Mouse (Mus musculus) intestine, postnatal 0 days (tissue): Measurements from ENCODE around the gene Prpf4b. TPM values are rescaled to one million over a fixed set of nuclear protein-coding genes. Genes with fewer than 3 reads are reported as not detected.
"Not testable (repeated sequence)": the region's sequence is repeated elsewhere in the genome, so short reads cannot be mapped to it uniquely, and the experiment has no call there.

ENCODE experiments used
- ATAC-seq: fragments of 200-750 bp; cut with Nextera tagmentation; 2 replicates; pipeline ENCODE4 v1.8.0; 2017; ENCODE audit warnings: mild to moderate bottlenecking, moderate TSS enrichment, moderate library complexity
- H3K27ac ChIP-seq: fragments of 300-500 bp; sonication (generic); 2 replicates; pipeline ENCODE4 v1.5.1; 2014; ENCODE audit warnings: mild to moderate bottlenecking, low read depth, low read length, moderate library complexity
- H3K27me3 ChIP-seq: fragments of 300-500 bp; sonication (generic); replicated peaks from 2 replicates; pipeline ENCODE4 v1.6.1; 2014; ENCODE audit warnings: low read length, mixed read lengths; ENCODE audit not compliant: control insufficient read depth, insufficient read depth
- H3K36me3 ChIP-seq: fragments of 300-500 bp; sonication (generic); 2 replicates; pipeline ENCODE4 v1.6.1; 2014; ENCODE audit warnings: mild to moderate bottlenecking, moderate library complexity; ENCODE audit not compliant: control insufficient read depth, insufficient read depth
- H3K4me1 ChIP-seq: fragments of 300-500 bp; sonication (generic); replicated peaks from 2 replicates; pipeline ENCODE4 v1.6.1; 2014; ENCODE audit warnings: antibody characterized with exemption, low read length, mixed read lengths; ENCODE audit not compliant: control insufficient read depth, insufficient read depth
- H3K4me2 ChIP-seq: fragments of 300-500 bp; sonication (generic); replicated peaks from 2 replicates; pipeline ENCODE4 v1.6.1; 2014; ENCODE audit warnings: low read depth, mild to moderate bottlenecking, moderate library complexity
- H3K4me3 ChIP-seq: fragments of 300-500 bp; sonication (generic); 2 replicates; pipeline ENCODE4 v1.5.1; 2014; ENCODE audit warnings: low read depth, low read length
- H3K9ac ChIP-seq: fragments of 300-500 bp; sonication (generic); 2 replicates; pipeline ENCODE4 v1.6.1; 2014; ENCODE audit warnings: mild to moderate bottlenecking, low read depth, low read length
- H3K9me3 ChIP-seq: fragments of 300-500 bp; sonication (generic); 2 replicates; pipeline ENCODE4 v1.6.1; 2016; ENCODE audit warnings: mixed run types; ENCODE audit not compliant: control insufficient read depth
- CTCF ChIP-seq: sonication (generic); IDR thresholded peaks from 2 replicates; pipeline ENCODE4 v1.5.1; 2016; ENCODE audit warnings: low read depth, mild to moderate bottlenecking, control low read depth, antibody characterized with exemption, moderate library complexity
- WGBS: fragments of 180-500 bp; shearing (Covaris S2); extraction: QIAGEN DNeasy Blood & Tissue Kit; methylation state at CpG from one replicate; pipeline ENCODE4 v1.1.7; 2014; 5-methylcytosine and 5-hydroxymethylcytosine counted together
- polyA plus RNA-seq: library from polyadenylated mRNA; unstranded; fragments of >200 nt; fragmentation: Nextera tagmentation; extraction: Ambion mirVana; gene quantifications from 2 replicates; pipeline ENCODE4 v1.2.1, GENCODE M21; 2015

Gene Prpf4b
- polyA plus RNA-seq, 1 experiment from 2014 or later = 44.2 TPM

GRCm38 (mm10) chr13:34851191-34851784 lies 23.8 kb upstream of the Prpf4b start:
- no peak for TF ChIP-seq CTCF
- no peaks in the 10 kb centered on the region for H3K27me3 ChIP-seq
- H3K9ac ChIP-seq = no peak overlapping the region
- 83% methylated on average over 5 of the region's 5 CpGs for WGBS
- H3K4me2 ChIP-seq = no peak overlapping the region
- H3K9me3 ChIP-seq = peaks cover 27% of the 10 kb centered on the region
- no peak overlapping the region for H3K27ac ChIP-seq
- ATAC-seq = no peak
- no peaks in the 10 kb centered on the region for H3K4me1 ChIP-seq
- H3K36me3 ChIP-seq = no peaks in the 10 kb centered on the region
- H3K4me3 ChIP-seq = no peak overlapping the region

- 32% methylated on average over 2 of the region's 2 CpGs for WGBS
- H3K36me3 ChIP-seq = no peaks in the 10 kb centered on the region
These were observed 17.6 kb upstream of the Prpf4b start for GRCm38 (mm10) chr13:34857526-34857925.

GRCm38 (mm10) chr13:34859406-34859805 lies 15.7 kb upstream of the Prpf4b start:
- Histone ChIP-seq H3K9ac (no peak overlapping the region), H3K27ac (no peak overlapping the region), H3K27me3 (no peaks in the 10 kb centered on the region), H3K36me3 (no peaks in the 10 kb centered on the region), H3K4me2 (no peak overlapping the region), H3K9me3 (peaks cover 13% of the 10 kb centered on the region), H3K4me1 (no peaks in the 10 kb centered on the region), H3K4me3 (no peak overlapping the region)
- 78% methylated on average over 5 of the region's 5 CpGs for WGBS
- TF ChIP-seq CTCF = no peak
- ATAC-seq = no peak

More at GRCm38 (mm10) chr13:34857526-34857925, 17.6 kb upstream of the Prpf4b start:
- Histone ChIP-seq H3K4me1 (no peaks in the 10 kb centered on the region), H3K4me3 (no peak overlapping the region), H3K9ac (no peak overlapping the region), H3K27me3 (no peaks in the 10 kb centered on the region), H3K9me3 (peaks cover 27% of the 10 kb centered on the region), H3K27ac (no peak overlapping the region), H3K4me2 (no peak overlapping the region)
- ATAC-seq = no peak
- TF ChIP-seq CTCF = peak; percentile 64

DNA sequence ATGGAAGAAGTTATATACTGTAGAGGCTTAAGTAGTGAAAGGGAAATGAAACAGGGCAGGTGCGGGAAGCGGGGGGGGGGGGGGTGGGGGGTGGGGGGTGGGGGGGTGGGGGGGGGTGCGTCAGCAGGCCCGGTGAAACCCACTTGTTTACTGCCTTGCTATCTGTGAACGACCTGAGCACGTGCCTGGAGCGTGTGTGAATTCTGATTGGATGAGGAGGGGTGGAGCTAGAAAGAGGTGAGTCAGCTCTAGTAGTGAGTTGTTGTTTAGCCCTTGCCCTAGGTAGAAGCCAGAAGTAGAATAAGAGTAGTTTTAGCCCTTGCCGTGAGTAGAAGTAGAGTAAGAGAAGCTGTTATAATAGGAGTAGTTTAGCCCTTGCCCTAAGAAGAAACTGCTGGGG lies 13.9 kb upstream of the Prpf4b start:
- H3K4me3 ChIP-seq, H3K4me1 ChIP-seq, ATAC-seq, H3K4me2 ChIP-seq, H3K36me3 ChIP-seq, H3K9me3 ChIP-seq, H3K27ac ChIP-seq, H3K27me3 ChIP-seq, H3K9ac ChIP-seq: not testable (repeated sequence)
- 30% methylated on average over 7 of the region's 8 CpGs for WGBS

DNA sequence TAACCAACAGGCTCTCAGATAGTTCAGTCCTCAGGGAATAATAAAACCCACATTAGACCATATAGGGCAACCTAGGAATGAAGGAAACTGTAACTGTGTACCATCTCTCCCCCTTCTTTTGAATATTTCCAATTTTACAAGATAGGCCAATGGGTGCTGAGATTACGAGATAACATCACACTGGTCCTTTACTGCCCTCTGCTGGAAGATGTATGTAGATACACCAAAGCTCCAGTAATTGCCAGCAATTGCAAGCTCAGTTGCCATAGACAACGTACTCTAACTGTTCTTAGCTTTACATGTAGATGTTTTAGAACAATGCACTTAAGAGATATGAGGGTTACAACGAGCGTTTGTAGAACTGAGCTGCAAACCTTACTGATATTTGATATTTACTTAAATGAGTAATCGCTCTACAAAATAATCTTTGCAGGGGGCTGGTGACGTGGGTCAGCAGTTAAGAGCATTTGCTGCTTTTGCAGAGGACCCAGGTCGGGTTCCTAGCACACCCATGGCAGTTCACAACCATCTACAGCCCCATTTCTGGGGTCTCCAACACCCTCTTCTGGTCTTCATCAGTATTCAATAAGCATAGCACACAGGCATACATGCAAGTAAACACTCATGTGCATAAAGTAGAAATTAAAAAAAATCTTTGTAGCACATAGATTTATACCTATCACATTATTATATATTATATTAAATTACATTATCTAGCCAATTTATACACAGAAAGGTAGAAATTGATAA lies 10.5 kb upstream of the Prpf4b start:
- no peak for ATAC-seq
- no peak overlapping the region for H3K4me2 ChIP-seq
- H3K27me3 ChIP-seq = no peaks in the 10 kb centered on the region
- H3K4me1 ChIP-seq = no peaks in the 10 kb centered on the region
- 40% methylated on average over 7 of the region's 7 CpGs for WGBS
- H3K9ac ChIP-seq = no peak overlapping the region
- H3K9me3 ChIP-seq = no peaks in the 10 kb centered on the region
- H3K27ac ChIP-seq = no peak overlapping the region
- H3K36me3 ChIP-seq = no peaks in the 10 kb centered on the region
- TF ChIP-seq CTCF = peak; percentile 97
- H3K4me3 ChIP-seq = no peak overlapping the region

DNA sequence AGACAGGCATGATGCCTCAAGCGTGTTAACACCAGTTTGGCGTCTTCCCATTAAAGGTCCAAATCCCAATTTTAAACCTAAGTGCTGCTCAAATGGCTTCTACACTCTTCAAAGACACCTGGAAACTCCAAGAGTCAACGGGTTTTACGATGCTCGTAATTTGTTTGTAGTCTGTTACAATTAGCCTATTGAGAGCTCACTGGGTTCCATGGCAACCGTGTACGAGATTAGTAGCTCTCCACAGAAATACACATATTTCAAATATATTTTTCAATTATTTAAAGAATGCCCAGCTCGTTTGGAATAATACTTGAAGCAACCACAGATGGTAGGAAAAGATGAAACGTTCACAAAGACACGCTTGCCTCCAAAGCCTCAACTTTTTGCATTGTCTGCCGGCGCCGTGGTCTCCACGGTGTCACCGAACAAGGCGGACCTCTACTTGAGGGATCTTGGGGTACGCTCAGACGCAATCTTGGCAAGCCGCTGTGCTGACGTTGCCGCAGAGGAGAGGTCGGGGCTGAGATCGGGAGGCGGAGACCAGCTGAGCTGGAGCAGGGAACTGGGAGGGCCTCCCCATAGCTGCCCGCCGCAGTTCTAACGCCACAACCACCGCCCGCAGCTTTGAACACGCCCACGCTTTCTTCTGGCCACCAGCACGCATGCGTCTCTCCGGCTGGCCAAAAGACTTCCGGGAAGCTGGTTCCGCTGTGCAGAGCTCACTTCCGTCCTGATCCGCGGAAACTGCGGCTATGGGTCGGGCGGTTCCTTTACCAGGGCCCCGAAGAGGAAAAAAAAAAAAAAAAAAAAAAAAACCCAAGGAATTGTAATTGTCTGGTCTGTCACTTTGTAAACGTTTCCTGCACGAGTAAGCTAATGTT lies 1.1 kb upstream of the Prpf4b start:
- peak overlapping the region; percentile 71 for H3K4me2 ChIP-seq
- H3K27me3 ChIP-seq = no peaks in the 10 kb centered on the region
- peak overlapping the region; percentile 96 for H3K4me3 ChIP-seq
- no peak for TF ChIP-seq CTCF
- no peaks in the 10 kb centered on the region for H3K36me3 ChIP-seq
- peak overlapping the region; percentile 98; the same call in 1 of the 2 replicates for H3K9ac ChIP-seq
- peaks cover 7% of the 10 kb centered on the region; the same call in 1 of the 2 replicates for H3K4me1 ChIP-seq
- WGBS = 2% methylated on average over 45 of the region's 45 CpGs
- ATAC-seq = peak; percentile 89
- peak overlapping the region; percentile 98 for H3K27ac ChIP-seq
- no peaks in the 10 kb centered on the region for H3K9me3 ChIP-seq

DNA sequence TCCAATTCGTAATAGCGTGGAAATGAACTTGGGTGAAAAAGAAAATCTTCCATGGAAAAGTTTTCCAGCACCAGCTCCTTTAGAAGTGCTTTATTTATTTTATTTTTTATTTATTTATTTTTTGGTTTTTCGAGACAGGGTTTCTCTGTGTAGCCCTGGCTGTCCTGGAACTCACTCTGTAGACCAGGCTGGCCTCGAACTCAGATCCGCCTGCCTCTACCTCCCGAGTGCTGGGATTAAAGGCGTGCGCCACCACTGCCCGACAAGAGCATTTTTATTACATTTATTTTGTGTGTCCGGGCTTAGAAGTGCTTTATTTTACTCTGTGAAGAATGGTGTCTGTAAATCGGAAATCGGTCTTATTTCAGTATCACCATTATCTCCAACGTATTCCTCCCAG lies 366 bp upstream of the Prpf4b start:
- not testable (repeated sequence) for H3K9me3 ChIP-seq, H3K27me3 ChIP-seq, H3K36me3 ChIP-seq, ATAC-seq, H3K4me1 ChIP-seq
- H3K27ac ChIP-seq = peak overlapping the region; percentile 98
- peak overlapping the region; percentile 96 for H3K4me3 ChIP-seq
- peak overlapping the region; percentile 71 for H3K4me2 ChIP-seq
- H3K9ac ChIP-seq = peak overlapping the region; percentile 98
- WGBS = 13% methylated on average over 13 of the region's 13 CpGs
